Mouse (Mus musculus): Measurements from ENCODE around the gene Dkkl1. TPM values are rescaled to one million over a fixed set of nuclear protein-coding genes. Genes with fewer than 3 reads are reported as not detected.

The Dkkl1 gene
- polyA plus RNA-seq, 1 experiment: not detected

- no peak overlapping the region for H3K4me3 ChIP-seq (replicated peaks; ENCODE audit: control insufficient read depth, low read depth, low read length)
- no peak for TF ChIP-seq POLR2A (IDR thresholded peaks at IDR 0.05; ENCODE audit: borderline replicate concordance, control insufficient read depth, low read depth, low read length)
- no peak for TF ChIP-seq CTCF (IDR thresholded peaks at IDR 0.05; ENCODE audit: control insufficient read depth, insufficient read depth, low read length)
- H3K4me1 ChIP-seq (ENCODE audit: control insufficient read depth, insufficient read depth, low read length): no peaks in the 10 kb centered on the region
- 31% methylated on average over 10 of the region's 10 CpGs for WGBS
- H3K27ac ChIP-seq (ENCODE audit: control insufficient read depth, insufficient read depth, low read depth, low read length, poor library complexity): no peak overlapping the region
Measured at GRCm38 (mm10) chr7:45166950-45167401, 45.0 kb downstream of the Dkkl1 start.

- H3K27ac ChIP-seq (ENCODE audit: control insufficient read depth, insufficient read depth, low read depth, low read length, poor library complexity): no peak overlapping the region
- no peaks in the 10 kb centered on the region for H3K4me1 ChIP-seq (ENCODE audit: control insufficient read depth, insufficient read depth, low read length)
- H3K4me3 ChIP-seq (replicated peaks; ENCODE audit: control insufficient read depth, low read depth, low read length): no peak overlapping the region
- TF ChIP-seq POLR2A (IDR thresholded peaks at IDR 0.05; ENCODE audit: borderline replicate concordance, control insufficient read depth, low read depth, low read length): no peak
- TF ChIP-seq CTCF (IDR thresholded peaks at IDR 0.05; ENCODE audit: control insufficient read depth, insufficient read depth, low read length): no peak
- 75% methylated on average over 11 of the region's 11 CpGs for WGBS
Measured at GRCm38 (mm10) chr7:45165701-45166100, 46.2 kb downstream of the Dkkl1 start.

GRCm38 (mm10) chr7:45164833-45165232, 47.1 kb downstream of the Dkkl1 start:
- Histone ChIP-seq H3K4me1 (ENCODE audit: control insufficient read depth, insufficient read depth, low read length) (no peaks in the 10 kb centered on the region), H3K4me3 (replicated peaks; ENCODE audit: control insufficient read depth, low read depth, low read length) (no peak overlapping the region), H3K27ac (ENCODE audit: control insufficient read depth, insufficient read depth, low read depth, low read length, poor library complexity) (no peak overlapping the region)
- WGBS: 64% methylated on average over 5 of the region's 5 CpGs
- TF ChIP-seq CTCF (IDR thresholded peaks at IDR 0.05; ENCODE audit: control insufficient read depth, insufficient read depth, low read length): no peak
- no peak for TF ChIP-seq POLR2A (IDR thresholded peaks at IDR 0.05; ENCODE audit: borderline replicate concordance, control insufficient read depth, low read depth, low read length)

GRCm38 (mm10) chr7:45163735-45164490, 48.0 kb downstream of the Dkkl1 start, which contains the start of gene Slc17a7:
Gene Slc17a7, plus strand, starts transcription at chr7:45163949.
- no peaks in the 10 kb centered on the region for H3K4me1 ChIP-seq (ENCODE audit: control insufficient read depth, insufficient read depth, low read length)
- no peak within 1 kb of the TSS for H3K4me3 ChIP-seq (replicated peaks; ENCODE audit: control insufficient read depth, low read depth, low read length)
- no peak for TF ChIP-seq CTCF (IDR thresholded peaks at IDR 0.05; ENCODE audit: control insufficient read depth, insufficient read depth, low read length)
- TF ChIP-seq POLR2A (IDR thresholded peaks at IDR 0.05; ENCODE audit: borderline replicate concordance, control insufficient read depth, low read depth, low read length): no peak
- no peak within 1 kb of the TSS for H3K27ac ChIP-seq (ENCODE audit: control insufficient read depth, insufficient read depth, low read depth, low read length, poor library complexity)
- 5% methylated on average over 41 of the region's 41 CpGs for WGBS

- TF ChIP-seq POLR2A (IDR thresholded peaks at IDR 0.05; ENCODE audit: borderline replicate concordance, control insufficient read depth, low read depth, low read length): no peak
- TF ChIP-seq CTCF (IDR thresholded peaks at IDR 0.05; ENCODE audit: control insufficient read depth, insufficient read depth, low read length): no peak
- 74% methylated on average over 9 of the region's 9 CpGs for WGBS
- Histone ChIP-seq H3K27ac (ENCODE audit: control insufficient read depth, insufficient read depth, low read depth, low read length, poor library complexity) (no peak overlapping the region), H3K4me1 (ENCODE audit: control insufficient read depth, insufficient read depth, low read length) (no peaks in the 10 kb centered on the region), H3K4me3 (replicated peaks; ENCODE audit: control insufficient read depth, low read depth, low read length) (no peak overlapping the region)
Measured at GRCm38 (mm10) chr7:45162996-45163615, 48.8 kb downstream of the Dkkl1 start.

GRCm38 (mm10) chr7:45162551-45162950, 49.4 kb downstream of the Dkkl1 start:
- WGBS: 27% methylated on average over 6 of the region's 6 CpGs
- no peaks in the 10 kb centered on the region for H3K4me1 ChIP-seq (ENCODE audit: control insufficient read depth, insufficient read depth, low read length)
- TF ChIP-seq POLR2A (IDR thresholded peaks at IDR 0.05; ENCODE audit: borderline replicate concordance, control insufficient read depth, low read depth, low read length) (no peak), CTCF (IDR thresholded peaks at IDR 0.05; ENCODE audit: control insufficient read depth, insufficient read depth, low read length) (no peak)
- no peak overlapping the region for H3K27ac ChIP-seq (ENCODE audit: control insufficient read depth, insufficient read depth, low read depth, low read length, poor library complexity)
- no peak overlapping the region for H3K4me3 ChIP-seq (replicated peaks; ENCODE audit: control insufficient read depth, low read depth, low read length)

- H3K27ac ChIP-seq (ENCODE audit: control insufficient read depth, insufficient read depth, low read depth, low read length, poor library complexity): no peak overlapping the region
- peak overlapping the region; percentile 16 for H3K4me3 ChIP-seq (replicated peaks; ENCODE audit: control insufficient read depth, low read depth, low read length)
- H3K4me1 ChIP-seq (ENCODE audit: control insufficient read depth, insufficient read depth, low read length): no peaks in the 10 kb centered on the region
- 4% methylated on average over 35 of the region's 35 CpGs for WGBS
- TF ChIP-seq POLR2A (IDR thresholded peaks at IDR 0.05; ENCODE audit: borderline replicate concordance, control insufficient read depth, low read depth, low read length) (peak; percentile 38; the same call in 1 of the 2 replicates), CTCF (IDR thresholded peaks at IDR 0.05; ENCODE audit: control insufficient read depth, insufficient read depth, low read length) (peak; percentile 91)
Measured at GRCm38 (mm10) chr7:45161612-45162473, 50.1 kb downstream of the Dkkl1 start.

GRCm38 (mm10) chr7:45160866-45161265, 51.1 kb downstream of the Dkkl1 start:
- 85% methylated on average over 3 of the region's 3 CpGs for WGBS
- TF ChIP-seq CTCF (IDR thresholded peaks at IDR 0.05; ENCODE audit: control insufficient read depth, insufficient read depth, low read length) (no peak), POLR2A (IDR thresholded peaks at IDR 0.05; ENCODE audit: borderline replicate concordance, control insufficient read depth, low read depth, low read length) (no peak)

More at GRCm38 (mm10) chr7:45160866-45161265, 51.1 kb downstream of the Dkkl1 start:
- Histone ChIP-seq H3K4me3 (replicated peaks; ENCODE audit: control insufficient read depth, low read depth, low read length) (no peak overlapping the region), H3K4me1 (ENCODE audit: control insufficient read depth, insufficient read depth, low read length) (no peaks in the 10 kb centered on the region), H3K27ac (ENCODE audit: control insufficient read depth, insufficient read depth, low read depth, low read length, poor library complexity) (no peak overlapping the region)

Measured in bone marrow, adult 2 months (tissue).